Mouse (Mus musculus): ENCODE results near the gene Chchd3. TPM values are rescaled to one million over a fixed set of nuclear protein-coding genes. Genes with fewer than 3 reads are reported as not detected.

Chchd3 gene
- total RNA-seq, 1 experiment from 2014 or later = 76.9 TPM

- ATAC-seq (ENCODE audit: extremely low read depth, insufficient number of reproducible peaks, low FRiP score, poor library complexity, severe bottlenecking) = no peak
Measured at GRCm38 (mm10) chr6:32837939-32838301, 222.1 kb downstream of the Chchd3 start.

- no peak for ATAC-seq (ENCODE audit: extremely low read depth, insufficient number of reproducible peaks, low FRiP score, poor library complexity, severe bottlenecking)
Measured at GRCm38 (mm10) chr6:32837165-32837938, 222.7 kb downstream of the Chchd3 start.

- no peak for ATAC-seq (ENCODE audit: extremely low read depth, insufficient number of reproducible peaks, low FRiP score, poor library complexity, severe bottlenecking)
Measured at GRCm38 (mm10) chr6:32823856-32824620, 236.0 kb downstream of the Chchd3 start.

- ATAC-seq (ENCODE audit: extremely low read depth, insufficient number of reproducible peaks, low FRiP score, poor library complexity, severe bottlenecking) = no peak
Measured at GRCm38 (mm10) chr6:32818961-32819360, 241.1 kb downstream of the Chchd3 start.

GRCm38 (mm10) chr6:32808796-32809195 is 251.3 kb downstream of the Chchd3 start:
- ATAC-seq (ENCODE audit: extremely low read depth, insufficient number of reproducible peaks, low FRiP score, poor library complexity, severe bottlenecking) = no peak

- no peak for ATAC-seq (ENCODE audit: extremely low read depth, insufficient number of reproducible peaks, low FRiP score, poor library complexity, severe bottlenecking)
Measured at GRCm38 (mm10) chr6:32807771-32808170, 252.3 kb downstream of the Chchd3 start.

GRCm38 (mm10) chr6:32803646-32804045 is 256.4 kb downstream of the Chchd3 start:
- no peak for ATAC-seq (ENCODE audit: extremely low read depth, insufficient number of reproducible peaks, low FRiP score, poor library complexity, severe bottlenecking)

GRCm38 (mm10) chr6:32801776-32802175 is 258.3 kb downstream of the Chchd3 start:
- ATAC-seq (ENCODE audit: extremely low read depth, insufficient number of reproducible peaks, low FRiP score, poor library complexity, severe bottlenecking) = no peak

GRCm38 (mm10) chr6:32797525-32797924 is 262.5 kb downstream of the Chchd3 start:
- ATAC-seq (ENCODE audit: extremely low read depth, insufficient number of reproducible peaks, low FRiP score, poor library complexity, severe bottlenecking) = no peak

GRCm38 (mm10) chr6:32795653-32796500 is 264.2 kb downstream of the Chchd3 start:
- no peak for ATAC-seq (ENCODE audit: extremely low read depth, insufficient number of reproducible peaks, low FRiP score, poor library complexity, severe bottlenecking)

- no peak for ATAC-seq (ENCODE audit: extremely low read depth, insufficient number of reproducible peaks, low FRiP score, poor library complexity, severe bottlenecking)
Measured at GRCm38 (mm10) chr6:32793575-32793974, 266.5 kb downstream of the Chchd3 start.

GRCm38 (mm10) chr6:32793163-32793562 is 266.9 kb downstream of the Chchd3 start:
- ATAC-seq (ENCODE audit: extremely low read depth, insufficient number of reproducible peaks, low FRiP score, poor library complexity, severe bottlenecking) = no peak

GRCm38 (mm10) chr6:32790487-32790886 is 269.6 kb downstream of the Chchd3 start:
- no peak for ATAC-seq (ENCODE audit: extremely low read depth, insufficient number of reproducible peaks, low FRiP score, poor library complexity, severe bottlenecking)

- ATAC-seq (ENCODE audit: extremely low read depth, insufficient number of reproducible peaks, low FRiP score, poor library complexity, severe bottlenecking) = no peak
Measured at GRCm38 (mm10) chr6:32787399-32787798, 272.7 kb downstream of the Chchd3 start.

GRCm38 (mm10) chr6:32786196-32786595 is 273.9 kb downstream of the Chchd3 start:
- ATAC-seq (ENCODE audit: extremely low read depth, insufficient number of reproducible peaks, low FRiP score, poor library complexity, severe bottlenecking) = no peak

GRCm38 (mm10) chr6:32783102-32783501 is 277.0 kb downstream of the Chchd3 start:
- ATAC-seq (ENCODE audit: extremely low read depth, insufficient number of reproducible peaks, low FRiP score, poor library complexity, severe bottlenecking) = no peak

- no peak for ATAC-seq (ENCODE audit: extremely low read depth, insufficient number of reproducible peaks, low FRiP score, poor library complexity, severe bottlenecking)
Measured at GRCm38 (mm10) chr6:32780602-32781001, 279.5 kb downstream of the Chchd3 start.

GRCm38 (mm10) chr6:32776384-32776783 is 283.7 kb downstream of the Chchd3 start:
- no peak for ATAC-seq (ENCODE audit: extremely low read depth, insufficient number of reproducible peaks, low FRiP score, poor library complexity, severe bottlenecking)

GRCm38 (mm10) chr6:32754524-32754923 is 305.5 kb downstream of the Chchd3 start:
- ATAC-seq (ENCODE audit: extremely low read depth, insufficient number of reproducible peaks, low FRiP score, poor library complexity, severe bottlenecking) = no peak

Data from neutrophil, adult 5-6 weeks (primary cell).